Mouse (Mus musculus) left cerebral cortex, adult 2 months (tissue): ENCODE results near the gene Olfr710. TPM values are rescaled to one million over a fixed set of nuclear protein-coding genes. Genes with fewer than 3 reads are reported as not detected.
"Not testable (repeated sequence)": the region's sequence is repeated elsewhere in the genome, so short reads cannot be mapped to it uniquely, and the experiment has no call there.

Source experiments
- DNase-seq, 2 experiments: peaks; one replicate each; pipeline ENCODE4 v3.0.0; 2021 to 2022; ENCODE audit warnings: low spot score in 2 of 2, mixed read lengths in 1 of 2; ENCODE audit errors: extremely low spot score in 1 of 2
- H3K27ac ChIP-seq: fragments of 200-600 bp; 2 replicates; pipeline ENCODE4 v1.8.1; 2022
- H3K4me3 ChIP-seq: fragments of 200-600 bp; 2 replicates; pipeline ENCODE4 v1.8.1; 2022
- CTCF ChIP-seq: fragments of 200-600 bp; IDR thresholded peaks from 2 replicates; pipeline ENCODE4 v1.8.1; 2022; ENCODE audit warnings: antibody characterized with exemption, mild to moderate bottlenecking, moderate library complexity
- intact Hi-C: fragments of 180-260 bp; cut with DNase I; formaldehyde crosslinking; loops from one replicate; pipeline ENCODE4 v1.15.1; 2025
- long read RNA-seq, 2 experiments: library from polyadenylated mRNA; stranded (forward); transcript quantifications; one replicate each; pipeline ENCODE4 v2.0.0; 2021; ENCODE audit warnings: borderline mapping rate in 2 of 2
- total RNA-seq, 2 experiments: library from RNA; stranded (reverse); gene quantifications; 2 replicates each; pipeline ENCODE4 v1.2.3; 2021

The Olfr710 gene
- total RNA-seq, result not detected
- long read RNA-seq, experiment 1, result 0 reads
- long read RNA-seq, experiment 2, result 0 reads

GRCm38 (mm10) chr7:106948212-106948611 lies at the start of gene Olfr710:
Gene Olfr710 (minus strand): TSS chr7:106948312.
- intact Hi-C loops, result no loop called here
- Histone ChIP-seq H3K27ac (no peak within 1 kb of the TSS), H3K4me3 (no peak within 1 kb of the TSS)
- DNase-seq, result no peak
- no peak for TF ChIP-seq CTCF

DNA sequence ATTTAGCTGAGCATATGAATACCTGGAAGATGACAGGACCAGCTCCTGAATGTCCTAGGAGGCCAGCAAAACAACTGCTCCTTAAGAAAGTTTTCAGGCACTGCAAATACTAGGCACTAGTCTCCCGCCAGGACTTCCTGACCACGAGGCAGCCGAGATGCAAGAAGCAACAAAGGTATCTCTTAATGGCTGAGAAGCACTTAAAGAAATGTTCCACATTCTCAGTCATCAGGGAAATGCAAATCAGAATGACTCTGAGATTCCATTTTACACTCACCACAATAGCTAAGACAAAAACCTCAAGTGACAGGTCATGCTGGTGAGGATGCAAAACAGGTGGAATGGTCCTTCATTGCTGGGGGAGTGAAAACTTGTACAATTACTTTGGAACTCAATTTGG lies 37.1 kb upstream of the Olfr710 start:
- Histone ChIP-seq H3K27ac (no peak overlapping the region), H3K4me3 (no peak overlapping the region)
- intact Hi-C loops, result no loop called here
- no peak for DNase-seq
- no peak for TF ChIP-seq CTCF

- no peak for TF ChIP-seq CTCF
- intact Hi-C loops, result no loop called here
- DNase-seq, result no peak
These were observed 27.2 kb upstream of the Olfr710 start, which contains the start of gene Olfr711 for GRCm38 (mm10) chr7:106975353-106975752. Gene Olfr711 (minus strand): TSS chr7:106975453.

DNA sequence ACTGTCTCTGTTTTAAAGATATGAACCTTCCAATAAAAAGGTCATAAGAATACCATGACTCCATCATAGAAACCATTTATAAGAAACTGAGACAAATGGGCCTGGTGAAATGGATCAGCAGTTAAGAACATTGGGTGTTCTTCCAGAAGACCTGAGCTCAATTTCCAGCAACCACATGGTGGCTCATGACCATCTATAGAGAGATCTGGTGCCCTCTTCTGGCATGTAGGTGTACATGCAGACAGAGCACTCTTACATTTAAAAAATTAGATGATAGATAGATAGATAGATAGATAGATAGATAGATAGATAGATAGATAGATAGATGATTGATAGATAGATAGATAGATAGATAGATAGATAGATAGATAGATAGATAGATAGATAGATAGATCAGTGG lies 19.4 kb upstream of the Olfr710 start:
- DNase-seq, H3K27ac ChIP-seq, intact Hi-C loops, H3K4me3 ChIP-seq: not testable (repeated sequence)
- TF ChIP-seq CTCF, result peak; percentile 6; the same call in 1 of the 2 replicates

More at GRCm38 (mm10) chr7:106975353-106975752, 27.2 kb upstream of the Olfr710 start, which contains the start of gene Olfr711:
- Histone ChIP-seq H3K27ac (no peak within 1 kb of the TSS), H3K4me3 (no peak within 1 kb of the TSS)

DNA sequence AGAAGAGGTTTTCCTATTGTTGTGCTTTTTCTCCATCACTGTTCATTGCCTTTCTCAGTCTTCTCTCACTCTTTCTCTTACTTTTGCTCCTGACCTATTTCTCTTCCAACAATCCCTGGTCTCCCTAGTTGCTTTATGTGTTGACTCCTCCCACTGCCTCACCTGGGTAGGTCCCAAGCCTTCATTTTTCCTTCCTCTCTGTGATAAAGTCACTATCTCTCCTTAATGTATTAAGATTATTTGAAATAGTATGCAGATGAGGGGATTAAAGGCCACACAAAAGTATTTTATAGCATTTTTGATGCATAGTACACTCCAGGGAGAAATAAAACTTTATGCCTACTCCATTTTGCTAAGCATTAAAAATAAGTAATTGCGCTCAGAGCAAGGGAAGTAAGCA lies 15.7 kb upstream of the Olfr710 start, which contains the start of gene Olfr6:
Gene Olfr6, minus strand, starts transcription at position 101 of the 400 bp plus-strand sequence.
- Histone ChIP-seq H3K27ac (no peak within 1 kb of the TSS), H3K4me3 (no peak within 1 kb of the TSS)
- no peak for TF ChIP-seq CTCF
- DNase-seq, result no peak
- intact Hi-C loops, result no loop called here

GRCm38 (mm10) chr7:106932119-106932518 lies 16.0 kb downstream of the Olfr710 start, which contains the start of gene Olfr709-ps1:
Gene Olfr709-ps1 (minus strand): TSS chr7:106932219.
- intact Hi-C loops, result no loop called here
- Histone ChIP-seq H3K4me3 (no peak within 1 kb of the TSS), H3K27ac (no peak within 1 kb of the TSS)
- TF ChIP-seq CTCF, result no peak
- no peak for DNase-seq

DNA sequence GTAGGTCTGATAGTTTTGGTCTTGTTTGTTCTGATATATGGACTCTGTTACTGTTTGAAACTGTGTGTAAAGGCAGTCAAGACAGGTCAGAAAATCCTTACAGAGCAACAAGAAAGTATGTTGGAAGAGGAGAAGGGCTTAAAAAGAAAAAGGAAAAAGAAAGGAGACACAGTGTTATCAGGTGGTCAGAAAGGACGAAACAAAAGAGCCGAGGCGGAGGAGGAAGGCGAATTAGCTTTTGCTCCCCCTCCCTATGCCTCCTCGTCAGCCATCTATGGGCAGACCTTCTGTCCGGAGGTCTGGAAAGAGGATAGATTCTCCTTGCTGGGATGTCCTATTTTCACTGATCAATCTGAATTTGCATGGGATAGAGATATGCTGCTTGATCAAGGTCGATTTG lies 27.2 kb downstream of the Olfr710 start:
- DNase-seq, result not testable (repeated sequence)

GRCm38 (mm10) chr7:106907676-106908075 lies 40.4 kb downstream of the Olfr710 start, which contains the start of gene Olfr1532-ps1:
Gene Olfr1532-ps1 (plus strand): TSS chr7:106908001.
- intact Hi-C loops, result no loop called here
- H3K4me3 ChIP-seq, result no peak within 1 kb of the TSS
- DNase-seq, result no peak
- no peak within 1 kb of the TSS for H3K27ac ChIP-seq
- TF ChIP-seq CTCF, result no peak; the same call in 1 of the 2 replicates

More for the DNA sequence above, 27.2 kb downstream of the Olfr710 start:
- H3K4me3 ChIP-seq, intact Hi-C loops, H3K27ac ChIP-seq: not testable (repeated sequence)

DNA sequence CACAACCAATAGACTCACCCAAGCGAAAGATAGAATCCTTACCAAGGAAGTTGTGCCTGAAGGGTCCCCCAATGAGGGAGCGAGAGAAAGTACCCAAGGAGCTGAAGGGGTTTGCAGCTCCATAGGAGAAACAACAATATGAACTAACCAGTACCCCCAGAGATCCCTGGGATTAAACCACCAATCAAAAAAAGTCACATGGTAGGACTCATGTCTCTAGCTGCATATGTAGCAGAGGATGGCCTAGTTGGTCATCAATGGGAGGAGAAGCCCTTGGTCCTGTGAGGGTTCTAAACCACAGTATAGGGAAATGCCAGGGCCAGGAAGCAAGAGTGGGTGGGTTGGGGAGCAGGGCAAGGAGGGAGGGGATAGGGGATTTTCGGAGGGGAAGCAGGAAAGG lies 47.0 kb downstream of the Olfr710 start, which contains the start of gene Olfr707:
Gene Olfr707, minus strand, starts transcription at position 101 of the 400 bp plus-strand sequence.
- intact Hi-C loops, H3K4me3 ChIP-seq, DNase-seq, H3K27ac ChIP-seq: not testable (repeated sequence)

Other genes with a start within 250 kb of the Olfr710 start
- gene Olfr695, start 231.9 kb downstream of the Olfr710 start, total RNA-seq, result not detected
- gene Olfr697, start 205.9 kb downstream of the Olfr710 start, total RNA-seq, result not detected
- gene Olfr698, start 192.9 kb downstream of the Olfr710 start, total RNA-seq, result not detected
- not detected for gene Olfr699, start 155.1 kb downstream of the Olfr710 start, total RNA-seq
- gene Olfr700, start 139.5 kb downstream of the Olfr710 start, total RNA-seq, result not detected
- not detected for gene Olfr701, start 134.2 kb downstream of the Olfr710 start, total RNA-seq
- not detected for gene Olfr702, start 114.4 kb downstream of the Olfr710 start, total RNA-seq
- gene Olfr703, start 105.0 kb downstream of the Olfr710 start, total RNA-seq, result not detected
- not detected for gene Olfr704, start 85.1 kb downstream of the Olfr710 start, total RNA-seq
- gene Olfr705, start 71.4 kb downstream of the Olfr710 start, total RNA-seq, result not detected
- gene Olfr706, start 60.1 kb downstream of the Olfr710 start, total RNA-seq, result not detected
- gene Olfr707, start 47.1 kb downstream of the Olfr710 start, total RNA-seq, result not detected
- not detected for gene Olfr1532-ps1, start 40.3 kb downstream of the Olfr710 start, total RNA-seq
- not detected for gene Olfr709-ps1, start 16.1 kb downstream of the Olfr710 start, total RNA-seq
- gene Olfr6, start 15.6 kb upstream of the Olfr710 start, total RNA-seq, result not detected
- not detected for gene Olfr711, start 27.1 kb upstream of the Olfr710 start, total RNA-seq
- not detected for gene Olfr2, start 57.8 kb upstream of the Olfr710 start, total RNA-seq
- not detected for gene Olfr713, start 82.9 kb upstream of the Olfr710 start, total RNA-seq
- not detected for gene Olfr714, start 122.7 kb upstream of the Olfr710 start, total RNA-seq
- gene Olfr17, start 144.9 kb upstream of the Olfr710 start, total RNA-seq, result not detected
- gene Olfr715b, start 162.1 kb upstream of the Olfr710 start, total RNA-seq, result not detected
- gene Olfr715, start 182.8 kb upstream of the Olfr710 start, total RNA-seq, result not detected
- not detected for gene Olfr716, start 190.0 kb upstream of the Olfr710 start, total RNA-seq
- gene Nlrp14, start 218.7 kb upstream of the Olfr710 start, total RNA-seq, result not detected